Mouse (Mus musculus): ENCODE data around the gene Csnk1g2.

Csnk1g2 gene

DNA sequence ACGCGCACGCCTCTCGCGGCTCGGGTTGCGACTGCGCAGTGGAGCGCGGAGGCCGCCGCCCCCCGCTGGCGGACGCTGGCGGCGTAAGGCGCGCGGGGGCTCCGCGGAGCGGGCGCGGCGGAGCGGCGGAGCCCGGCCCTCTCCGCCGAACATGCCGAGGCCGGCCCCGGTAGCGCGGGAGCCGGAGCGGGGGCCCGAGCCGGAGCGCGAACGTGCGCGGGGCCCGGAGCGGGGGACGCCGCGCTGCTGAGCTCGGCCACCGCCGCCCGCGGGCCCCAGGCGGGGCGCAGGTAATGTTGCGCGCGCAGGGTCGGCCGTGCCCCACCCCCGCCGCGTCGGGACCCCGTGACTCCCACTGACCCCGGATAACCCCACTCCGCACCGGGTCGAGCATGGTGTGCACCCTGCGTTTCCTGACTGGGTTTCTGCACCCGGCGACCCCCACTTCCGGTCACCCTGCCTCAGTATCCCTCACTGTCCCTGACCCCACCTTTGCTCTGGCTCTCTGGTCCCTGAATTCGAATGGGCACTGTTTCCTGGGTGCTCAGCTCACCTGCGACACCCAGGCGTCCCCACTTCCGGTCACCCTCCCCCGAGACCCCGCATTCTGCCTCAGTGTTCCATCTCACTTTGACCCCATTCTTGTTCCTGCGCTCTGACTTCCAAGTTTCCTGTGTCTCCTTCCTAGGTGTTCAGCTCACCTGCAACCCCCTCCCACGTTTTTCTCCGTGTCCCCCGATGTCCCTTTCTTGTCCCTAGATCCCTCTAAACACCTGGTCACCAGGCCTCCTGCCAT, at the start of gene Csnk1g2:
TSS of gene Csnk1g2 (plus strand) at position 178 of the 796 bp plus-strand sequence.
- DNase-seq (ENCODE audit: extremely low read depth, low read depth, low spot score): no peak

- DNase-seq (ENCODE audit: extremely low read depth, low read depth, low spot score): no peak
Measured at GRCm38 (mm10) chr10:80573944-80574343, 48.7 kb upstream of the Csnk1g2 start.

DNA sequence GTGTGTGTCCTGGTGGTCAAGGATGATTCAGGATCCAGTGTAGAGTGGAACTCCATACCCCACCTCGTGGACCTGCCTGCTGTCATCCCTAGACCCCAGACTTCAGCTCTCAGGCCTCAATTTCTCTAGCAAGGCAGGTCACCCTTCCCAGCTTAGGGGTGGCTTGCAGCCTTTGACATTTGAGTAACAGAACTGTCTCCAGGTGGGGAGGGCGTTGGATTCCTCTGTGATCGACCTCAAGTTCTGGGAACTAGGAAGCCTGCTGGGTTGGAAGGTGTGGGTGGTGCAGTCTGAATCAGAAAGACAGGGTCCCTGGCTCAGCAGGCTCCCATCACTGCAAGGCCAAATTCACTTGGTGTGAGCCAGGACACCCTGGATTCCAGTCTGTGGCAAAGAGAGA, 47.7 kb upstream of the Csnk1g2 start:
- DNase-seq (ENCODE audit: extremely low read depth, low read depth, low spot score): no peak

- no peak for DNase-seq (ENCODE audit: extremely low read depth, low read depth, low spot score)
Measured at GRCm38 (mm10) chr10:80575925-80576324, 46.7 kb upstream of the Csnk1g2 start.

GRCm38 (mm10) chr10:80576351-80577194, 46.1 kb upstream of the Csnk1g2 start:
- DNase-seq (ENCODE audit: extremely low read depth, low read depth, low spot score): no peak

DNA sequence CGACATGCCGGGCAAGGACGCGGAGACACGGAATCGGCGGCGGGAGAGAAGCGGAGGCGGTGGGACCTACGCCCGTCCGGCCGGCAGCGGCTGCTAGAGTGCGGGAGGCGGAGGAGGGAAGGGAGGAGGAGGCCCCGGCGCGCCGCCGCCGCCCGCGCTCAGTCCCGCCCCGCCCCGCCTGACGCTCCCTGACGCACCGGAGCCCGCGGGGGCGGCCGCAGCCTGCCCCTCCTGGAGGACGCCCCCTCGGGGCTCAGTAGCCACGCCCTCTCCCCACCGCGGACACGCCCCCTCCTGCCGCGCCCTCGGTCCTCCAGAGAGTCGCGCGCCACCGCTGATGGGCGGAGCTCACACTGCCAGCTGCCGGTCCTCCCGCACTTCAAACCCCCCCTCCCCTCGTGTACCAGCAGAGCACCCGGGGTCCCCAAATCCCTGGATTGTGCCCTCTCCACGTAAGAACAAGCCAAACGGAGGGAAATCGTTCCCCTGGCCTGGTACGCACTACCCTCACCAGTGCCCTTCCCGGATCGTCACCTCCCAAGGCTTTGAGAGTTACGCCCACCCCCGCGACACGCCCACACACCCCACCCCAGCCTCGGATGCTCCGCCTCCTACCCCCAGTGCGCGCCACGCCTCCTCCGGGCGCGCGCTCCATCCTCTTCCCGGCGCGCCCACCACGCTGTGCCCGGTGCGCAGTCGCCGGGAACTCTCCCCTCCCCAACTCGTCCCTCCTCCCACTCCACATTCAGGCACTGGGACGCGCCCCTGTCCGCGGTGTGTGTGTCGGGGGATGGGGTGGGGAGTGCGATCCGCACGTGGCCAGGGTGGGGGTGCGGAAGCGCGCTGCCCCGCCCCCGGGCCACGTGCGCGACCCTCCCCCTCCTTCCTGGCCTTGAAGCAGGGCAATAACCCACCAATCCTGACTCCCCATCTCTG, 45.2 kb upstream of the Csnk1g2 start, which contains the start of gene Klf16:
TSS of gene Klf16 (minus strand) at position 127 of the 936 bp plus-strand sequence.
- no peak for DNase-seq (ENCODE audit: extremely low read depth, low read depth, low spot score)

DNA sequence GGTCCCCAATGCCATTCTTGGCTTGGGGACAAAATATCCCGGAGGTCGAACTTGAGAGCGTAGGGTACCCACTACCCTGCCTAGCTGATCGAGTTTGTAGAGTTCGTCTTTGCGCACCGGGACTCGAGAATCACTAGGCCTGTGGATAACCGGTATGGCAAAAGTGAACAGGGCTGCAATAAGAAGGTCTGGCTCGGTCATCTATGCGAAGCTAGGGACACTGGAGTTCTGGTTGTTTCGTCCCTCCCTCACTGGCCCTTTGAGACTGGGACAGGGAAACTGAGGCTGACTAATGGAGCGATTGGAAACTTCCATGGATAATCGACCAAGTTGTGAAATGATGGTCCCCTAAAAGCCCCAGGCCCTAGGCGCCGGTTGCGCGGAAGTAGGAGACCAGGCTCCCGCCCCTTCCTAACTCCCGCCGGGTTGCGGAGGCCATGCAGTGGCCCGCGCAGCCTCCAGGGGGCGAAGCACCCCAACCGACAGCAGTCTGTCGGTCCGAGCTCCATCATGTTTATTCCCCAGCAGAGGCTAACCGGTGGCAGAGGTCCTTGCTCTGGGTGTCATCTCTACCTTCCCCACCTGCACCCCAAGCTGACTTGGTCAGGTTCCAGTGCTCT, 44.4 kb upstream of the Csnk1g2 start:
- DNase-seq (ENCODE audit: extremely low read depth, low read depth, low spot score): no peak

GRCm38 (mm10) chr10:80578911-80579310, 43.7 kb upstream of the Csnk1g2 start:
- DNase-seq (ENCODE audit: extremely low read depth, low read depth, low spot score): no peak

DNA sequence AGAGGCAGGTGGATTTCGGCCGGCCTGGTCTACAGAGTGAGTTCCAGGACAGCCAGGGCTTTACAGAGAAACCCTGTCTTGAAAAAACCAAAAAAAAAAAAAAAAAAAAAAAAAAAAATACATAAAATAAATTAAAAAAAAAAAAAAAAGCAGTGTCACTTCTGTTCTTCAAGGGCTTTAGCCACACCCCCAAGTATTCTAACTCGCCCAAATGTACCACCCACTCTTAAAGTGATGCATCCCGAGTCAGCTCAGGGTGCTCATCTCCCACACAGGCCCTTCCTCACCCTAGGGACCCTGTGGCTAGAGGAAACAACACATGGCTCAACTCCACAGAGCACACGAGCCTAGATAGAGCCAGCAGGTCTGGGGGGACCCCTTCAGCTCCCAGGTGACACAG, 39.6 kb upstream of the Csnk1g2 start:
- DNase-seq (ENCODE audit: extremely low read depth, low read depth, low spot score): no peak

- no peak for DNase-seq (ENCODE audit: extremely low read depth, low read depth, low spot score)
Measured at GRCm38 (mm10) chr10:80584045-80584488, 38.6 kb upstream of the Csnk1g2 start.

DNA sequence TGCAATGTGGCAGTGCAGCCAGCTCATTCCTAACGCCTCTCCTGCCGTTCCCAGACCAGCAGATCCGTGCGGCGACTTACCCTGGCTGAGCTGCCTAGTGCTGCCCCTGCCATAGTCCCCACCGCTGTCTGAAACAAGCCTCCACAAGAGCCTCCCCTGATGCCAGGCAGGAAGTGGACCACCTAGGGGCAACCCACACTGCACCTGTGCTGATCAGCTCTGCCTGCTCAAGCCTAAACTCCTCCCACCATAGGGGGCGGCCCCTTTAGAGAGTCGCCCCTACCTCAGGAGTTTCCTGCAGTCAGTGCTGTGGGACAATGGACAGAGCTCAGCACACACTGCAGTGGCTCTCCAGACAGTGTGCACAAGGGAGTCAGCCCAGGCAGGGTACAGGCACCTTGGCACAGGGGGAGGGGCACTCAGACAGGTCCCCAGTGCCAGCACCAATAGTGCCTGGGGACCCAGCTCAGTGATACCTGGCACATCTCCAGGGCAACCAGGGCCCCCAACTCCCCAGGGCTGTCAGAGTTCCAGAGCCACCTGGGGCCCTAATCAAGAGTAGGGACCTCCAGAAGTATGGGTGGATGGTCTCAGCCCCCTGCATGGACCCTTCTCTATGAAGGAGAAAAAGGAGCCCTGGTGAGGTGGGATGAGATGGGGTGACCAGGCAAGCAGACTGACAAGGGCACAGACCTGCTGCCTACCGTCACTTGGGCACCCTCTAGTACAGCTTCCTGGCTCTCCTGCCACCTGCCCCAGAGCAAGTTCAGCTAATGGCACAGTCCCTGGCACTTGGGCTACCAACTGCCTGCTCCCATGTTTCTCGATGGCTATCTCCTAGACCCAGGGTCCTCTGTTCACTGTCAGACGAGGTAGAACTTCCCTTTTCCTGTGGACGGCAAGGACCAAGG, 37.7 kb upstream of the Csnk1g2 start:
- no peak for DNase-seq (ENCODE audit: extremely low read depth, low read depth, low spot score)

DNA sequence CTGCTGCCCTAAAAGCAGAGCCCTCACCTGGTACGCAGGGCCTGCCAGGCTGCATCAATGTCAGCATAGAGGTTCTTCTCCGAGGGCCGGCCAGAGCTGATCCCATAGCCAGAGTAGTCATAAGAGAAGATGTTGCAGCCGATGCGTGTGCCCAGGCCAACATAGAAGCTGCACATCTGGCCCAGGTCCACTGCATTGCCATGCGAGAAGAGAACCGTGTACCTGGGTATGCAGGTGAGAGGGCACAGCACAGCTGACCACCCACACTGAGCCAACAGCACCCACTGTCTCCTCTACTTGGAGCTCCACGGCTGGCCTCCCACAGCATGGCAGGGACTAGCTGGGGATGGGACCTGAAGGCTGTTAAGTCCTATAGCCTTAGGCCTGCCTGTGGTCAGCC, 37.1 kb upstream of the Csnk1g2 start:
- no peak for DNase-seq (ENCODE audit: extremely low read depth, low read depth, low spot score)

DNA sequence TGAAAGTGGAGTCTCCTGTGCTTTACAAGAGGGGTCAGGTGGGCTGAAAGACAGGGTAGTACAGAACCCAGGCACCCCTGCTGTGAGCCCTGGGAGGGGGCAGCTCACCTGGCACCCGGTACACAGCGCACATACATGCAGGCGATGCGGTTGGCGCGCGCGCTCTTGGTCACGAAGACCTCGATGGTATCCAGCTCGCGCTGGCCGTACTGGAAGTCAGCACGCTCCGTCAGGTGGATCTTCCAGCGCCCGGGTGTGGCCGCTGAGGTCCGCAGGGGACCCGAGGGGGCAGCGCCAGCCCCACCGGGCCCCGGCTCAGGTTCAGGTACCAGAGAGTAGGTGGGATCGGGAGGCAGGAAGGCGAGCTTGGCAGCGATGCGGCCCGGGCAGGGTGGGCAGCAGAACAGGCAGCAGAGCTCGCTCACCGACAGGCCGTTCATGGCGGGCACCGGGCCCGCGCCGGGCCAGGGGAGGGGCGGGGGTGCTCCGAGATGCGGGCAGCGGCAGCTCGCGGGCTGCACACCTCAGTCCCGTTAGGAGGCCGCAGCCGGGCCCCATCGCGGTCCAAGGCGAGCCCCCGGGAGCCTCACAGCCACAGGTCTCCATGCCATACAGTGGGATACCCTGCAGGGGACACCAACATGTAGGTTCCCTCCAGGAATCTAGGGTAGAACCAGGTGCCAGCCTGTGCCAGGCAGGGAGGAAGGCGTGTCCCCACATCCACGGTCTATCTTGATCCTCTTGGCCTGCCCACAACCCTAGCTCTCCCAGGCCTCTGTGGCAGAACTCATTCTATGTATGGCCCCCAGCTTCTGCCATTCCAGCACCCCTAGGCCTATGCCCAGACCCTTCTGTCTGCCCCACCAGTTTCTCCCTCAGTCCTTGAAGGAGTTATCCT, 36.0 kb upstream of the Csnk1g2 start:
- DNase-seq (ENCODE audit: extremely low read depth, low read depth, low spot score): no peak

GRCm38 (mm10) chr10:80587305-80587657, 35.4 kb upstream of the Csnk1g2 start:
- DNase-seq (ENCODE audit: extremely low read depth, low read depth, low spot score): no peak

- no peak for DNase-seq (ENCODE audit: extremely low read depth, low read depth, low spot score)
Measured at GRCm38 (mm10) chr10:80589127-80589878, 33.3 kb upstream of the Csnk1g2 start.

DNA sequence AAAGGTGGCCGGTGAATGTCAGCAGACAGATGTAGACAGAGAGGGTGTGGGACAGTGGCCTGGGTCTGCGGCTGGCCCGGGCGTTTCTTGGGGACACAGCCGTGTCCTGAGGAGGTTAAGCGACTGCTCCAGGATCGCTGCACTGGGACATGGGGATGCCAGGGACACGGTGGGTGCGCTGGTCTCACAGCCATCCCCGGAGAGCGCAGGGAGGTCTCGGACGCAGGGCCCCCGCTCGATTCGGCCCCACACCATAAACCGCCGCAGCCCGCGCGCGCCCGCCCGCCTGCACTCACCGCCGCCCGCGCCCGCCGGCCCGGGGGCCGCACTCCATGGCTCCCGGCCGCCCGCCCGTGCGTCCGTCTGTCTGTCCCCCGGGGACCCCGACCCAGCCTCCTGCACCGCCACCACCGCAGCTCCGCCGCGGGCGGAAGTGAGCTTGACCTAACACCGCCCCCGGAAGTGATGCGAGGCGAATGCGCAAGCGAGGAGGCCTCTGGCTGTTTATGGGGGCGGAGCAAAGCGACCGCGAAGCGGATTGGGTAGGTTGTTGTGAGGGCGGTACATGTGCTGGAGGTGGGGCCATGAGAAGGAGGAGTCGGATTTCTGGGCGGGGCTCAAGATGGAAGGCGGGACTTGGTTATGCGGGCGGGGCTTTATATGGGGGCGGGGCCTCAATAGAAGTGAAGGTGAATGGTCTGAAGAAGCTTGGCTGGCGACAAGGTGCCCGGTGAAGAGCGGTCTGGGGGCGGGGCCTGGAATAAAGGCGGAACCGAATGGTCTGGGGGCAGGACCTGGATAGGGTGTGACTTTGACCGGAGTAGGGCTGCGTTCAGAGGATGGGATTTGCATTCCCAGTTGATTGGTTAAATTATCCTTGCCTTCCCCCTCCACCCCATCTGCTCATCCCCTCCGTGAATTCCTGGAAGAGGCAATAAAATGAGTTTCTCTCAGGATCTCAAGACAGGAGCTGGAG, 32.5 kb upstream of the Csnk1g2 start, which contains the start of gene Abhd17a:
TSS of gene Abhd17a (minus strand) at position 463 of the 976 bp plus-strand sequence.
- peak; percentile 90 for DNase-seq (ENCODE audit: extremely low read depth, low read depth, low spot score)
